Mouse (Mus musculus) brain, embryonic 14.5 days (tissue): Measurements from ENCODE around the gene Zfhx3. TPM values are rescaled to one million over a fixed set of nuclear protein-coding genes. Genes with fewer than 3 reads are reported as not detected.

Experiments
- DNase-seq: peaks from one replicate; pipeline ENCODE4 v3.0.0-alpha.2; 2011; ENCODE audit warnings: low read depth
- CTCF ChIP-seq: fragments of 200-500 bp; IDR thresholded peaks from 2 replicates; pipeline ENCODE4 v1.5.1; 2012; ENCODE audit warnings: inconsistent platforms, mild to moderate bottlenecking, moderate library complexity, borderline replicate concordance; ENCODE audit not compliant: insufficient read depth, insufficient read length; ENCODE audit errors: extremely low read depth
- POLR2A ChIP-seq: fragments of 200-500 bp; IDR thresholded peaks from 2 replicates; pipeline ENCODE4 v1.6.1; 2012; ENCODE audit warnings: mild to moderate bottlenecking, inconsistent platforms, borderline replicate concordance; ENCODE audit not compliant: poor library complexity, insufficient read depth, insufficient read length, severe bottlenecking; ENCODE audit errors: extremely low read depth
- polyA plus RNA-seq: library from polyadenylated mRNA; depleted of rRNA; stranded (reverse); fragments of >200 nt; gene quantifications from 2 replicates; pipeline ENCODE4 v1.2.3, GENCODE M21; 2012

Zfhx3 gene
- polyA plus RNA-seq, 1 experiment = 31.3 TPM

DNA sequence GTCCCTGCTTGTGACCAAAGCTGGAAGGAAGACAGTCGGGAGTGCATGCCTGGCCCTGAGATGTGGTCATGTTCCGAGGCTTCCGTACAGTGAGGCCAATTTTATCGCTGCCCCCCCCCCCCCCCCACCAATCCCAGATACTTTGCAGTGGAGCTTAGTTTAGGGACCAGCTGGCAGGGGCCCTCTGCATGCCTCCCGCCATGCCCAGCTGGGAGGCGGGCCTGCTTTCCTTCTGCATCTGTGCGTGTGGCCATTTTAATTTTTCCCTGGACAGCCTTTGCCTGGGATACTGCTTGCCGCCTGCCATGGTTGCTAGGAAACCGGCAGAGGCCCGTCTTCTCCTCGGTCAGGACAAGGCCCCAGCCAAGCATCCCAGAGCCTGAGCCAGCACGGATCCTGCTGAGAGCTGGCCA, 886.9 kb downstream of the Zfhx3 start:
- DNase-seq = peak; percentile 91
- TF ChIP-seq POLR2A (no peak), CTCF (no peak)

DNA sequence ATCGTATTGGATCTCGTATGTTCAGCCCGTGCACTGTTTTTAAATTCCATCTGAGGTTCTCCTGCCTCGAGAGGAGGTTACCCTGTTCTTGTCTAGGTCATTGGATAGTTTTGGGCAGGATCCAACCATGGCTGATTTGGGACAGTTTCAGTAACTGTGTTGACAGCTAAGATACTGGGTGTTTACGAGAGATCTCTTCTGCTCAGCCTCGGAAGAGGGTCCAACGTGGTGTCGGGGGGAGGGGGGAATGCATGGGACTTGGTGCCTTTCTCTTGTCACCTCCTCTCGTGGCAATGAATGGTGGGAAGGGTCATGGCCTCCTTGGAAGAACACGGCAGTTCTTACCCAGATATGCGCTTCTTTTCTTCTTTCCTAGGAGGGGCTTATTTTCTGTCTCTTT, 892.7 kb downstream of the Zfhx3 start:
- DNase-seq = no peak
- no peak for TF ChIP-seq CTCF
- TF ChIP-seq POLR2A = no peak

GRCm38 (mm10) chr8:108837788-108838187, 895.3 kb downstream of the Zfhx3 start:
- TF ChIP-seq POLR2A = no peak
- DNase-seq = peak; percentile 71

DNA sequence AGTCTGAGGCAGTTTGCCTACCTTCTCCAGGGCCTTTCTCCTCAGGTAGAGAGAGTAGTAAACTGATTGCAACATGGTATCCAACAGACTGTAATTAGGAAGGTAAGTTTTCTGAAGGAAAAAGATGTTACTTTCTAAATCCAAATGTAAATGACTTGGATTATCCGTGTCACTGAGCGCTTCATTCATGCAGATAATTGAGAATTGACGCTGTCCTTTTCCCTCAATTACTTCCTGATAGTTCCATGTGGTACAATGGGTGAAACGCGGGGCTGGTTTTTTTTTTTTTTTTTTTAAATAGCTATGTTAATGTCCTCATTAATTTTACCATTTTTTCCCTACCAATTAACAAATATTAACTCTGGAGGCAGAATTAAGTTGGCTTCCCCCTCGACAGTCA, 896.3 kb downstream of the Zfhx3 start:
- TF ChIP-seq POLR2A (no peak), CTCF (no peak)

GRCm38 (mm10) chr8:108842307-108842706, 899.9 kb downstream of the Zfhx3 start:
- no peak for TF ChIP-seq CTCF
- no peak for TF ChIP-seq POLR2A
- DNase-seq = no peak

More for the DNA sequence above, 896.3 kb downstream of the Zfhx3 start:
- peak; percentile 58 for DNase-seq

DNA sequence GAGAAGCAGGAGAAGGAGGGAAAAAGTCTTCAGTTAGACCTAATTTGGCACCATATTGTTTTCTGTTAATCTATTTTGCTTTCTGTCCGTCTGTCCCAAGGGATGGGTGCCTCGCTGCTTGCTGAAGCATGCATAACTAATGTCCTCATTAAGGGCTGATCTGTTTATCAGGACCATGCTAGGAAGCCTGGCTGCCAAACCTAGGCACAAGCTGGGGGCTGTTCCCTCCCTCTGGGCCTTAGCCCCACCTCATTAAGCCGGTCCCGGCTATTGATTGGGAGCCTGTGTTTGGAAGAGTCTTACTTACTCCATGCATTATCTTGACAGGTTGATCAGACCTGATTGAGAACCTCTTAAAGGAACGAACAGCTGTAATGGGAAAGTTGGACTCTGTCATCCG, 903.7 kb downstream of the Zfhx3 start:
- TF ChIP-seq POLR2A = no peak
- no peak for TF ChIP-seq CTCF
- DNase-seq = peak; percentile 61

DNA sequence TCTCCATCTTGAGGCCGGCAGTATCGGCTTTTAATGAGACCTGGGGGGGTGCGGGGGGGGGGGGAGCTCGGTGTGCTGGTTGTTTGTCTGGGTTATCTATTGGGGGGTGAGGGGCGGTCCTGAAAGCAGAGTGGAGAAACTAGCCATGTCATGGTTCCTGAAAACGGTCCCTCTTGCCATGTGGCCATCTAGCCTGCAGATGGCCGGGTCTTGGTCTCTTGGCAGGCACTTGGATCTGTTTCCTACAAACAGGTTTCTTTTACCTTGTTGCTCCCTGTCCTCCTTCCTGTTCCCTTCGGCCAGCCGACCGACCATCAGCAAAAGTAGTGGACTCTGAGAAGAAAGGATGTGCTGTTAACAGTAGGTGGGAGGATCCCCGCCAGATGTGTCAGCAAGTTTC, 904.4 kb downstream of the Zfhx3 start:
- TF ChIP-seq POLR2A = no peak
- no peak for TF ChIP-seq CTCF
- no peak for DNase-seq

DNA sequence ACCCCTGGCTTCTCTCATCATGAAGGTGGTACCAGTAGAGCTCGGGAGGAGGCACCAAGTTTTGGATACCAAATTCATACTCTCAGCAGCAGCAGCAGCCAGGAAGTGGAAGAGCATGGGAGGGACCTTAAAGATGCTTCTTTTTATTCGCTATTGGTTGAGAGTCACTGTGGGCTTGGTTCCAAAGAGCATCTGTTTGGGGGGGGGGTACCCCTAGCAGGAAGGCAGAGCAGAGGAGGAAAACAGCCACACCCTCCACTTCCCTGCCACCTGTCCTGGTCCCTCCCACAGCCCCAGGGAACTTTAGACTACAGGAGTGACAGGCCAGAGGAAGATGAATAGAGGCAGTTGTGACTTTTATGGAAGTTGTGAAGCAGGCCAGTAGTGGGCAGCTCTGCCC, 904.9 kb downstream of the Zfhx3 start:
- DNase-seq = no peak
- TF ChIP-seq CTCF (no peak), POLR2A (no peak)

DNA sequence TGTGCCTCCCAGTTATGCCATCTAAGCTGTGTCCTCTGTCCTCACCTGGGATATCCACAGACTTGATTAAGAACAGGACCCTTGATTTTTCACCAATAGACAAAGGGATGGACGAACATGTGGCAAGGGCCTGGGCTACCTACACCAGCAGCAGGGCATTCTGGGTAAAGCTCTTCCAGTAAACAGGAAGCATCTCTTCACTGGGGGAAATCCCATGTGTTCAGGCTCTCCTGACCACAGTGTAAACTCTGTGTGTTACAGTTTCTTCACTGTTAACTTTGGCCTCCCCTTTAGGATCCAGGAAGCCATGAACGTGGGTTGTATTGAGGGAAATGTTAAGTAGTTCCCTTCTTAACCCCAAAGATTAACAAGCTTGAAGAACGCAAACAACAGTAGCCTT, 906.0 kb downstream of the Zfhx3 start:
- TF ChIP-seq CTCF (no peak), POLR2A (no peak)
- DNase-seq = no peak

DNA sequence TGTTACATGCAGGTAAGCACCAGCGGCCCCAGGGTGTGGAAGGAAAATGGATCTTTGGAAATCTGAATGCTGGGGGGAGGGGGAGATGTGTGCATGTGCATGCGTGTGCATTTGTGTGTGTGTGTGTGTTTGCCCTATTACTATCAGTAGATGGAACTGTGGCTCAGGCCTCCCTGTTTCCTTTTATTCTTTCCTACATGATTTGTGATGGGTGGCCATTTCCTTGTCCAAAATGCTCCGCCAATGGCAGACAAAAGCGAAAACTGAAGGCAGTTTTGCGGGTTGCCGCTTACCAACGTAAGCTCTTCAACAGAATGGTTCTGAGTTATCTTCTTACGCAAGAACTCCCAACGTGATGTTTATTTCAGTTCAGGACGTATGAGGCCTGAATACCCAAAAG, 910.6 kb downstream of the Zfhx3 start:
- TF ChIP-seq POLR2A (no peak), CTCF (no peak)
- DNase-seq = peak; percentile 33

DNA sequence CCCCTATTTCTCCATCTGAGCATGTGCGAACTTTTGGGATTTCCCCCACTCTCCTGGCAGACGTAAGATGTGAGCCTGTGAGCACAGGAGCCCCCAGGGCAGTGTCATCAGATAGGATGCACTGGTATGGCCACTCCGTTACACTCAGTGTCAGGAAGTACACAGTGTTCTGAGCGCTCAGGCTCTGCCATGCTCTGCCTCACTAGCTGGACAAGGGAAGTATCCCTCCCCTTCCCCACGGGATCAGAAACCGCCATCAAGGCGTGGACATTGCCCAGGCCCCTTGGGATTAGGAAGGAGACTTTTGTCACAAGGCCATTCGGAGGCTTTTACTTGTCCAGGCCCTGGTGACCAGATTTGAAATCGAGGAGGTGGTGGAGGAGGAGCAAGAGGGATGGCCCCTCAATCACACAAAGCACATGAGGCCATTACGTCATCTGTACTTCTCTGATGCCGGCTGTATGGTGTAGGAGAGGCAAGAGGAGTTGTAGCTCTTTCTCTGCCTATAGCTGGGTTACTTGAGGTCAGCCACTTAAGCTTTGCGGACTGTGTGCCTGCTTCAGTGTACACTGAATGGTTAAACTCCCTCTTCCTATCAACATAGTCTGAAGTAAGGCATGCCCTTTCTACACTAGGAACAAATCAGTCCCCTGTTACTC, 912.1 kb downstream of the Zfhx3 start:
- DNase-seq = no peak
- TF ChIP-seq POLR2A = no peak
- no peak for TF ChIP-seq CTCF

GRCm38 (mm10) chr8:108859001-108859400, 916.6 kb downstream of the Zfhx3 start:
- peak; percentile 28 for DNase-seq
- TF ChIP-seq CTCF (no peak), POLR2A (no peak)

DNA sequence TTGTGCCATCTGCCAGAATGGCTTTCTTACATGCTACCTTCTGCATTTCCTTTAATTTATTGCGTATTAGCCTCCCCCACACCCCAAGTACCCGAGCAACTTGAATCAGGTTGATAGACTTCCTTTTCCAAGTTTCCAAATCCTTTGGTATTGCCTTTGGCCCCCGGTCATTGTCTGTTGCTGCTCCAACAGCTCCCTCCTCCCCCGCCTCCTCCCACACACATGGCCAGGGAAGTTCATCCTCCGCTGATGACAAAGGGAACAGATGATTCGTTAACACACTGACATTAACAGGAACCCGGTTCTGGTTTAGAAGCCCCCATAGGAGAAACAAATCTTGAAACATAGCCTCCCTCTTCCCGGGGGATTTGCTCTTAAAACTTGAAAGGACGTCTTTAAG, 917.5 kb downstream of the Zfhx3 start:
- DNase-seq = no peak
- no peak for TF ChIP-seq CTCF
- TF ChIP-seq POLR2A = no peak

DNA sequence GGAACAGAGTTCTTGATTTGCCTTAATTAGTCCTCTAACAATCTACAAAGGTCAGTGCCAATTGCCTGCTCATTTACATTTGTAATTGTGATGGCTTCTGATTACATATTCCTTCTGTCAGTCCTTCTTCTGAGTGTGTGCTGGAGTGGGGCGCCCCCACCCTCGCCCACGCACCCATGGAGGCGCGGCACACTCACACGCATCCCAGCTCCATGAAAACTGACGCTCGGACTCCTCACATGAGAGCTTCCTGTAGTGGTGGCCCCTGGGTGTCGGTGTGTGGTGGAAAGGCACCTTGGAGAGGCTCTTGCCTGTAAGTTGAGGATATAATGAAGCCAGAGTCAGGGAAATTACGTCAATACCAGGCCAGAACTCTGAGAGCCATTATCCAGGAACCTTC, 921.0 kb downstream of the Zfhx3 start:
- TF ChIP-seq CTCF = no peak
- no peak for TF ChIP-seq POLR2A
- no peak for DNase-seq
